Comparison of ENCODE assay signal across 10 mouse cellular contexts in the genomic region with DNA sequence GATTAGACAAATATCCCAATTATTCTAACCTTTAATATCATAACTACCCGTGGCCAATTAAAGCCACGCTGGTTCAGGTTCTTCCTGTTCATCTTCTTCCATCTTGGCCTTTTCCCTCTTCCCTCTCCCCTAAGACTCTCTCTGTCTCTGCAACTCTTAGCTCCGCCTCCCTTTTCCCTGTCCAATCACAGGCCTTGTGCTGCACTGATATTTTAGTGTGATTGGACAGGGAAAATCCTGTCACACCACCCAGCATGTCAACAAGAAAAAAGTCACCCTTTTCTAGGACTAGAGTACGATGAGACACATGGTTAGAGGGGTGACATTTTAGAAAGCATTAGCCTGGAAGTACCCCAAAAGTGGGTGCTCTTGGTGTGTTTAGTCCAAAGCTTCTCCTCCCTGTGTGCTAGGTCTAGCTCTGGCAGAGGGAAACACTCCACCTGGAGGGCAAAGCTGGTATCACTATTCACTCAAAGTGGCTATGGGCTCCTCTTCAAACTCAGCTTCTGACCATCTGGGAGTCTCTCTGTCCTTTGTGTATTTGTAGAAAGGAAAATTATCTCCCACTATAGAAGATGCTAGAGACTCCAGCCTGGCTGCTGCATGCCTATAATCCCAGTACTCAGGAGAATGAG. TPM values are rescaled to one million over a fixed set of nuclear protein-coding genes. Genes with fewer than 3 reads are reported as not detected.
DNase-seq lines count a peak whose midpoint lies in the region; ATAC-seq and TF ChIP-seq lines count a peak whose summit lies in the region.
"Had no signal": no experiment of that assay in that cellular context is flagged by ENCODE, and none has a peak within 500 bp of the region (broad histone marks: within the 10 kb centered on the region; RNA-seq: fewer than 3 reads in every experiment).

No protein-coding gene starts in this region.

- peak; percentile 57; the same call in 1 of the 2 replicates for TF ChIP-seq CTCF in kidney, adult 2 months (conservative IDR thresholded peaks at IDR 0.05; ENCODE audit: insufficient read depth, insufficient read length, low read depth, low read length)
- TF ChIP-seq CTCF in stomach, postnatal 0 days (IDR thresholded peaks at IDR 0.05; ENCODE audit: low read depth), result peak; percentile 61

- no peak overlapping the region for H3K9ac ChIP-seq in stomach, postnatal 0 days (ENCODE audit: low read length)
- H3K9ac ChIP-seq: limb, embryonic 13.5 days had no signal

- H3K4me2 ChIP-seq in stomach, postnatal 0 days (replicated peaks; ENCODE audit: low read depth), result no peak overlapping the region
- H3K4me2 ChIP-seq: limb, embryonic 13.5 days had no signal

- 0 out of 2 replicates have a peak, but pooled peaks have one; percentile 32 for ATAC-seq in stomach, postnatal 0 days (ENCODE audit: low FRiP score, low TSS enrichment)

- no peaks in the 10 kb centered on the region for H3K27me3 ChIP-seq in kidney, adult 2 months (replicated peaks; ENCODE audit: control insufficient read depth, insufficient read depth, low read length)
- no peaks in the 10 kb centered on the region for H3K27me3 ChIP-seq in stomach, postnatal 0 days (ENCODE audit: control insufficient read depth, insufficient read depth, low read length)
- H3K27me3 ChIP-seq: limb, embryonic 13.5 days had no signal

- H3K4me3 ChIP-seq in kidney, adult 2 months (ENCODE audit: insufficient read depth, low read depth, low read length), result no peak overlapping the region
- H3K4me3 ChIP-seq in stomach, postnatal 0 days (ENCODE audit: low read depth, low read length), result no peak overlapping the region
- H3K4me3 ChIP-seq: limb, embryonic 13.5 days had no signal

- H3K4me1 ChIP-seq in kidney, adult 2 months (ENCODE audit: control insufficient read depth, insufficient read depth, low read length), result peaks cover 13% of the 10 kb centered on the region
- no peaks in the 10 kb centered on the region for H3K4me1 ChIP-seq in stomach, postnatal 0 days (replicated peaks; ENCODE audit: control insufficient read depth, insufficient read depth)

- TF ChIP-seq POLR2A in kidney, adult 2 months (IDR thresholded peaks at IDR 0.05; ENCODE audit: low read depth, low read length), result no peak

- no peak for TF ChIP-seq EP300 in stomach, postnatal 0 days (optimal IDR thresholded peaks at IDR 0.05)

- 84% methylated on average over 4 of the region's 4 CpGs for WGBS in kidney, adult 2 months
- 81% methylated on average over 4 of the region's 4 CpGs for WGBS in stomach, postnatal 0 days

- no peaks in the 10 kb centered on the region for H3K9me3 ChIP-seq in stomach, postnatal 0 days (ENCODE audit: control insufficient read depth, low read length)
- H3K9me3 ChIP-seq: limb, embryonic 13.5 days had no signal

- peak; percentile 51 for DNase-seq in kidney, adult 2 months
- no peak for DNase-seq in kidney, adult 11 months
- DNase-seq in thymus, postnatal 14 days, result peak; percentile 13
- no peak for DNase-seq in thymus, postnatal 10 days (ENCODE audit: low spot score in 2 of 2)
- DNase-seq in c-Kit-positive CD71-negative TER-119-negative erythroid progenitor cells, embryonic 14.5 days (ENCODE audit: low read depth), result peak; percentile 35
- DNase-seq in stomach, postnatal 0 days (ENCODE audit: low spot score), result no peak
- no peak for DNase-seq in T-cell, adult 2 months (ENCODE audit: low spot score)
- no peak for DNase-seq in right cerebral cortex, postnatal 4 days

- no peaks in the 10 kb centered on the region for H3K36me3 ChIP-seq in kidney, adult 2 months (ENCODE audit: control insufficient read depth, insufficient read depth, low read length)
- H3K36me3 ChIP-seq in stomach, postnatal 0 days (ENCODE audit: control insufficient read depth, insufficient read depth, low read length), result no peaks in the 10 kb centered on the region
- H3K36me3 ChIP-seq: limb, embryonic 13.5 days had no signal

- H3K27ac ChIP-seq in kidney, adult 2 months (ENCODE audit: insufficient read depth, low read depth, low read length), result no peak overlapping the region
- H3K27ac ChIP-seq in stomach, postnatal 0 days (replicated peaks), result no peak overlapping the region
- H3K27ac ChIP-seq: limb, embryonic 13.5 days had no signal

RNA-seq across cellular contexts. Expression of a gene that starts 6.9 kb away (rescaled TPM):
- 2.3 and 2.9 TPM in 2 replicates for polyA plus RNA-seq in kidney, adult 2 months (2012; rRNA removed)
- not detected in 2 replicates for polyA plus RNA-seq in stomach, postnatal 0 days (2015; fragmentation: Nextera tagmentation; extraction: Ambion mirVana)
- polyA plus RNA-seq: limb, embryonic 13.5 days; neural tube, embryonic 14.5 days had no signal

RNA-seq across cellular contexts. Expression of a gene that starts 12.2 kb away (rescaled TPM):
- not detected in 2 replicates for polyA plus RNA-seq in kidney, adult 2 months (2012; rRNA removed)
- not detected in 2 replicates for polyA plus RNA-seq in stomach, postnatal 0 days (2015; fragmentation: Nextera tagmentation; extraction: Ambion mirVana)
- polyA plus RNA-seq: limb, embryonic 13.5 days; neural tube, embryonic 14.5 days had no signal

RNA-seq across cellular contexts. Expression of a gene that starts 14.5 kb away (rescaled TPM):
- not detected in 2 replicates for polyA plus RNA-seq in kidney, adult 2 months (2012; rRNA removed)
- polyA plus RNA-seq in stomach, postnatal 0 days (2015; fragmentation: Nextera tagmentation; extraction: Ambion mirVana), result not detected in 2 replicates
- polyA plus RNA-seq: limb, embryonic 13.5 days; neural tube, embryonic 14.5 days had no signal

RNA-seq across cellular contexts. Expression of a gene that starts 17.1 kb away (rescaled TPM):
- polyA plus RNA-seq in kidney, adult 2 months (2012; rRNA removed), result 0.27 and 0.52 TPM in 2 replicates
- 0.23 TPM in 1 of 2 replicates, not detected in the other for polyA plus RNA-seq in stomach, postnatal 0 days (2015; fragmentation: Nextera tagmentation; extraction: Ambion mirVana)
- polyA plus RNA-seq: limb, embryonic 13.5 days; neural tube, embryonic 14.5 days had no signal

RNA-seq across cellular contexts. Expression of a gene that starts 17.9 kb away (rescaled TPM):
- polyA plus RNA-seq in kidney, adult 2 months (2012; rRNA removed), result not detected in 2 replicates
- not detected in 2 replicates for polyA plus RNA-seq in stomach, postnatal 0 days (2015; fragmentation: Nextera tagmentation; extraction: Ambion mirVana)
- polyA plus RNA-seq: limb, embryonic 13.5 days; neural tube, embryonic 14.5 days had no signal

Comparison
In these comparisons a context has a peak if more than half of its experiments do, and no peak if none do; other contexts are left out.
1. DNase-seq: peak in kidney, adult 2 months (single experiment), thymus, postnatal 14 days (single experiment) and c-Kit-positive CD71-negative TER-119-negative erythroid progenitor cells, embryonic 14.5 days (single experiment); none in kidney, adult 11 months (single experiment), thymus, postnatal 10 days (0 of 2), stomach, postnatal 0 days (single experiment), T-cell, adult 2 months (single experiment) and right cerebral cortex, postnatal 4 days (single experiment).